Mouse (Mus musculus) left cerebral cortex, postnatal 4 days (tissue): Measurements from ENCODE around the gene Magi2. TPM values are rescaled to one million over a fixed set of nuclear protein-coding genes. Genes with fewer than 3 reads are reported as not detected.

Source experiments
- DNase-seq: peaks from one replicate; pipeline ENCODE4 v3.0.0-alpha.2; 2022
- intact Hi-C: fragments of 180-260 bp; cut with DNase I; formaldehyde crosslinking; loops from one replicate; pipeline ENCODE4 v1.15.1; 2025
- total RNA-seq, 2 experiments: library from RNA; stranded (reverse); gene quantifications; 2 replicates each; pipeline ENCODE4 v1.2.3; 2021

Magi2 gene
- total RNA-seq, 2 experiments from 2014 or later: 102 to 118 TPM

GRCm38 (mm10) chr5:20062011-20062410 lies 835.2 kb downstream of the Magi2 start:
- intact Hi-C loops: no loop called here
- DNase-seq: no peak

GRCm38 (mm10) chr5:20065081-20065480 lies 838.2 kb downstream of the Magi2 start:
- no peak for DNase-seq
- intact Hi-C loops: no loop called here

- intact Hi-C loops: no loop called here
- no peak for DNase-seq
Observed at GRCm38 (mm10) chr5:20068496-20068895, 841.7 kb downstream of the Magi2 start.

- intact Hi-C loops: no loop called here
- no peak for DNase-seq
Observed at GRCm38 (mm10) chr5:20068921-20069486, 842.2 kb downstream of the Magi2 start.

- intact Hi-C loops: no loop called here
- no peak for DNase-seq
Observed at GRCm38 (mm10) chr5:20074101-20074500, 847.3 kb downstream of the Magi2 start.

GRCm38 (mm10) chr5:20074867-20075266 lies 848.0 kb downstream of the Magi2 start:
- intact Hi-C loops: no loop called here

GRCm38 (mm10) chr5:20078931-20079330 lies 852.1 kb downstream of the Magi2 start:
- intact Hi-C loops: no loop called here
- DNase-seq: no peak

More at GRCm38 (mm10) chr5:20074867-20075266, 848.0 kb downstream of the Magi2 start:
- no peak for DNase-seq

- intact Hi-C loops: no loop called here
- DNase-seq: no peak
Observed at GRCm38 (mm10) chr5:20080605-20081309, 853.9 kb downstream of the Magi2 start.

- no peak for DNase-seq
- intact Hi-C loops: no loop called here
Observed at GRCm38 (mm10) chr5:20082368-20082767, 855.5 kb downstream of the Magi2 start.

- no peak for DNase-seq
- intact Hi-C loops: no loop called here
Observed at GRCm38 (mm10) chr5:20087083-20087482, 860.2 kb downstream of the Magi2 start.

- DNase-seq: no peak
Observed at GRCm38 (mm10) chr5:20103869-20104268, 877.0 kb downstream of the Magi2 start.

GRCm38 (mm10) chr5:20104496-20104895 lies 877.7 kb downstream of the Magi2 start:
- no peak for DNase-seq
- intact Hi-C loops: no loop called here

More at GRCm38 (mm10) chr5:20103869-20104268, 877.0 kb downstream of the Magi2 start:
- intact Hi-C loops: no loop called here

- intact Hi-C loops: no loop called here
- DNase-seq: no peak
Observed at GRCm38 (mm10) chr5:20109496-20109895, 882.7 kb downstream of the Magi2 start.

GRCm38 (mm10) chr5:20117156-20117555 lies 890.3 kb downstream of the Magi2 start:
- DNase-seq: no peak
- intact Hi-C loops: no loop called here

GRCm38 (mm10) chr5:20140235-20140634 lies 913.4 kb downstream of the Magi2 start:
- DNase-seq: no peak
- intact Hi-C loops: no loop called here

GRCm38 (mm10) chr5:20140662-20141444 lies 914.0 kb downstream of the Magi2 start:
- intact Hi-C loops: no loop called here
- DNase-seq: peak; percentile 5

GRCm38 (mm10) chr5:20153359-20154125 lies 926.7 kb downstream of the Magi2 start:
- intact Hi-C loops: no loop called here
- no peak for DNase-seq

- peak; percentile 31 for DNase-seq
- intact Hi-C loops: no loop called here
Observed at GRCm38 (mm10) chr5:20196765-20197164, 969.9 kb downstream of the Magi2 start.

- no peak for DNase-seq
Observed at GRCm38 (mm10) chr5:20197395-20197794, 970.6 kb downstream of the Magi2 start.

GRCm38 (mm10) chr5:20201348-20201747 lies 974.5 kb downstream of the Magi2 start:
- intact Hi-C loops: no loop called here
- DNase-seq: no peak

More at GRCm38 (mm10) chr5:20197395-20197794, 970.6 kb downstream of the Magi2 start:
- intact Hi-C loops: no loop called here

- intact Hi-C loops: no loop called here
- no peak for DNase-seq
Observed at GRCm38 (mm10) chr5:20208110-20208509, 981.3 kb downstream of the Magi2 start.
